Mouse (Mus musculus) left cerebral cortex, postnatal 4 days (tissue): ENCODE measurements around the gene Actn2. TPM values are rescaled to one million over a fixed set of nuclear protein-coding genes. Genes with fewer than 3 reads are reported as not detected.

Experiments
- DNase-seq: peaks from one replicate; pipeline ENCODE4 v3.0.0-alpha.2; 2022
- intact Hi-C: fragments of 180-260 bp; cut with DNase I; formaldehyde crosslinking; loops from one replicate; pipeline ENCODE4 v1.15.1; 2025
- total RNA-seq, 2 experiments: library from RNA; stranded (reverse); gene quantifications; 2 replicates each; pipeline ENCODE4 v1.2.3; 2021

The Actn2 gene
- total RNA-seq, 2 experiments from 2014 or later = 12.3 to 15.2 TPM

DNA sequence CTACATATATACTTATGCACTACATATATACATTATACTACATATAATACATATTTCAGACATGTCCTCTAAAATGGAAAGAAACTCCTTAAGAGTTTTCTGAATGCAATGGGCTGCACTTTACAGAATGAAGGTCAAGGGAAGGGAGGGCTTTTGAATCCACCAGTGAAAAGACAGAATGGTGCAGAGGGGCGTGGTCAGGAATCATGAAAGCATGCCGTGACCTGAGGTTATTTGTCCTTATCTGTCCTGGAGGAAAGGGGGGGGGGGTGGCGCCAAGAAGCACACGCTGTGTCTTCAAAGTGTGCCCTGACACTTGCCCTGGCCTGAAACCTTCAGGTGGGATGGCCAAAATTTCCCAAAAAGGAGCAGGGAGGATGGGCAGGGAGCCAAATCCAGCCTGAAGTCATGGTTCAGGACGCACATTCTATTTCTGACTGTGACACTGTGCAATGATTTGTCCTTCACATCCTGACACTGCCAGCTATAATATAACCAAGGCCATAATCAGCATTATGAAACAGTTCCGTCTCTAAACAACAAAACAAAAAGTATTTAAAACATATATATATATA, 23.3 kb downstream of the Actn2 start:
- intact Hi-C loops = no loop called here
- DNase-seq = no peak

DNA sequence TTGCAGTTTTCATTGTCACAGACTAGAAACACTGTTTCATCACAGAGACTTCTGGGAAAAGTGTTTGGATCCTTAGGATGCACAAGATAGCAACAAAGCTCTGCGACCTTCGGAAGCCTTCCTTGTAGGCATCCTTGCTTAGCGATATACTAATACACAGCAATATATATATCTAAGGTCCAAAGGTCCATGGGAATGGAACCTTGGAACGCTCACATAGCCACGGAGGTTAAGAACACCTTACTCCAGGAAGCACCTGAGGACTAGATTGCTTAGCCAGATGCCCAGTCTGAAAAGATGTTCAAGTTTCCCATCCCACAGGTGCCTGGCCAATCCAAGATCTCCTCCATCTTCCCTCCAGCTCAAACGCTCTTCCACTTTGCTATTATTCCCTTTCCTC, 26.4 kb downstream of the Actn2 start:
- intact Hi-C loops = no loop called here
- no peak for DNase-seq

DNA sequence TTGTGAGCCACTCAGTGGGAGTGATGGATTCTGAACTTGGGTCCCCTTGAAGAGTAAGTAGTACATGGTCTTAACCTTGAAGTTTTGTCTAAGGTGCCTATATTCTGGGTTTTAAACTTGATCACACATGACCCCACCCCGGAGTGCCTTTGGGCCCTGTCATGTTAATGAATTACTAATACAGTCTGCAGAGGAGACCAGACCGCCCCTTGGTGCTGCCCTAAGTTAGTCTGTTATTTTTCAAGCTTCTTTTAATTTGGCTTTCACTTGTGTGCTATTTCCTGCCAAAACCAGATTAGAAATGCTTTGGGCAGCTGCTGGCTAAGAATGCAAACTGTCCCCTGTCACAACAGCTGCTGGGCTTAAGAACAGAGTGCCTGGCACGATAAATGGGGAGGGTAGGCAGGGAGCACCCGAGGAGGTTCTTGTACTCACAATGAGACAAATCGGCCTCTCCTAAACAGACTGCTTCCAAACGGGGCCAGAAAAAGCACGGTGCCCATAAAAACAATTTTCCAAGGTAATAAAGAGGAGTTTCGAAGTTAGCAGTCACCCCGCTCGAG, 28.5 kb downstream of the Actn2 start:
- peak; percentile 19 for DNase-seq
- intact Hi-C loops = no loop called here

DNA sequence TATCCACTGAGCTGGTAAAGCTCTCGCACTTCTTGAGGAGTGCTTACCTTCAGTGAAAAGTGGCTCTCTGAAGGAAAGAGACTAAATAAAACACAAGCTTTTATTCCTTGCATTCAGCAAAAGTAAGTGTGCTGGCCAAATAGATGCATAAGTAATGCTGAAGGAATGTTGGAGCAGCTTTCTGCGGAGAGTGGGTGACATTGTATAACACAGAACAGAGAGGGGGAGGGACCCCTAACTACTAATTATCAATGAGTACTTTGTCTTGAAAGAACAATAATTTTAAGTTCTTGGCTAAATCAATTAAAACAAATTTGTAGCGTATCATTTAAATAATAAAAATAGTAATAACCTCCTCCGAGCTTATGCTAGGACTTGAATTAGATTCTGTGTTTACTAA, 29.2 kb downstream of the Actn2 start:
- DNase-seq = no peak
- intact Hi-C loops = no loop called here

DNA sequence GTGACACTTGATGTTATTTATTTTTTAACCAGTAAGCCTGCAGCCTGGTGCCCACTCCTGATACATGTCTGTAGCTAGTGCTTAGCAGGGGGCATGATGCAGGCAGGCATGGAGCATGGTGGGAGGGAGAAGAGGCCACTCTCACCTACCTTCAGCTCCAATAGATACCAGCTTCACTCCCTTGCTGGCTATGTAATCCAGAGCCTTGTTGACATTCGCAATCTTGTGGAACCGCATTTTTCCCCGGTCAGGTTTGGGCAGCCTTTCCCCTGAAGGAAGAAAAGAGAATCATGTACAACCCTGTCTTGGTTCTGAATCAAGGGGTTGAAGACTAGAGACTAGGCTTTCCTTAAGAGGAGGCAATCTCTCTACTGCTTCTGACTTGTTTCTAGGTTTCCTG, 31.1 kb downstream of the Actn2 start:
- no peak for DNase-seq
- intact Hi-C loops = no loop called here

DNA sequence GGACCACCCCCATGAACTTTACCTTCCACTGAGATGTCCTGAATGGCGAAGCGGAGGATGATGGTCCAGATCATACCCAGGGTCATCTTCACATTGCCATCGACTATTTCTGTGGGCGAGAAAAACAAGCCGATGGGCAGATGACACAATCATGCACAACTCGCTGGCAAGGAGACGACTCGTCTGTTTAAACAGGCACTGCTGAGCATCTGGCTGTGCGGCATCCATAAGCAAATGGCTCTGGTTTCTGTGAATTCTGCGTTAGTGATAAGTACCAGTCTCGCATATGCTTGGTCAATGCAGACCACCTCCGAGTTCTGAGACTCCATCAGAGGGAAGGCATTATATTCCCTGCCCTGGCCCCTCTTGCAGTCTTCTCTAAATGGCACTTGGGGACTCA, 31.7 kb downstream of the Actn2 start:
- intact Hi-C loops = no loop called here
- DNase-seq = no peak

DNA sequence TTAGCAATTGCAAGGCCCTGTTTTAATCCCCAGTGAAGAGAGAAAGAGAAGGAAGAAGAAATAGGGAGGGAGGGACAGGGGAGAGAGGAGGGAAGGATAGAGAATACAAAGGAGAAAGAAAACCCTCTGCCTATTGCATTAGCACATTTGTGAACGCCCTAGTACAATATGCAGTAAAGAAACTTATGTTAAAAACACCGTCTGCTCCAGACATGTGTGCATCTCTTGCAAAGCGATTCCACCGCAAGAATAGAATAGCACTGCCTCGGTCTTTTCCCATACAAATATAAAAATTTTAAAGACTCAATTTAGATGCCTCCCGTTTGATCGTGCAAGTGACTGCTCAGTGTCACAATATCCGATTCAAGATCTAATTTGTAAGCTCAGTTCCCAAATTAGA, 32.1 kb downstream of the Actn2 start:
- DNase-seq = no peak
- intact Hi-C loops = no loop called here

DNA sequence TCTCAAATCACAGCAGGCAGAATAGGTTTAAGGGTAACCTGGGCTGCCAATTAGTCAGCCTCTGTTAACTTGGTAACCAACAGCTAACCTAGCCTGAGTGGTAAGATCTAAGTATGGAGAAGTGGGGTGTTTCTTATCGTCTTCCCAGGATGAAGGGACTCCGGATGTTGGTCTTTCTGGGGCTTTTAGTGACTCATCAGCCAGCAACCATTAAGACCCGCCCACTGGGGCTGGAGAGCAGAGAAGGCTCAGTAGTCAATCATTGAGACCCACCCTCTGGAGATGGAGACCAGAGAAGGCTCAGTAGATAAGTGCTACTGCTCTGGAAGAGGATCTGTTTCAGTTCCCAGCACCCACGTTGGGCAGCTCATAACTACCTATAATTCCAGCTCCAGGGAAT, 33.3 kb downstream of the Actn2 start:
- DNase-seq = no peak
- intact Hi-C loops = no loop called here

DNA sequence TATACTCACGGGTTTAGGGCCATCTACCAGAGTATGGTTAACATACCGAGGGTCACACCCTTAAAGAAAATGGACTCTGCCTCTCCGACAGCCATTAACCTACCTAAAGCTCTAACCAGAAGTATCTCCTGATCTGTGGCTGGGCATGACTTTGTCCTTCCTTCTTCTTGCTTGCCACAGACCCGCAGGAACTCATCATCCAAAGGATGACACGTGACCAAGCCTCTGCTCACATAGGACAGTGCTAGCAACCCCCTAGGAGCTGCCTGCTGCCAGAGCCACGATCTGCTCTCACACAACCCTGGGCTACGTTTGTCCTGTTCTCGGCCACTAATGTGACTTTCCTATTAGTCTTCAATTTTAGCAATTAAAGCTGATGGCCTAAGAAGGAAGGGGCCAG, 35.0 kb downstream of the Actn2 start:
- DNase-seq = no peak
- intact Hi-C loops = no loop called here

DNA sequence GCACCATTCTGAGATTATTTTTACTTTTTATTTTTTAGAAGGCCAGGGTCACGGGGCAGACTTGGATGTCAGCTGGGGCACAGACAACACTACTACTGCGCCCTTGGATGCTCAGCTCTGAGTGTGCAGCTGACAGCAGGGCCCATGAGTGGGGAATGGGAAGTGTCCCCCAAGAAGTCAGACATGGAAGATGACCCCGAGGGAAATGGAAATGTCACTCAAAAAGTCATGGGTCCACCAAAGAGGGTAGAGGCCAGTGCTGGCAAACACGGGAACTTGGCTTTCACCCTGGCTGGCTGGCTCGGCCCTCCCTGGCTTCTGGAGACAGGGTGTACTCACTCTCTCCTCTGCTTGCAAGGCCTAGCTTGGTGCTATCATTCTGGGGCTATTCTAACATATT, 35.6 kb downstream of the Actn2 start:
- intact Hi-C loops = no loop called here
- DNase-seq = no peak

DNA sequence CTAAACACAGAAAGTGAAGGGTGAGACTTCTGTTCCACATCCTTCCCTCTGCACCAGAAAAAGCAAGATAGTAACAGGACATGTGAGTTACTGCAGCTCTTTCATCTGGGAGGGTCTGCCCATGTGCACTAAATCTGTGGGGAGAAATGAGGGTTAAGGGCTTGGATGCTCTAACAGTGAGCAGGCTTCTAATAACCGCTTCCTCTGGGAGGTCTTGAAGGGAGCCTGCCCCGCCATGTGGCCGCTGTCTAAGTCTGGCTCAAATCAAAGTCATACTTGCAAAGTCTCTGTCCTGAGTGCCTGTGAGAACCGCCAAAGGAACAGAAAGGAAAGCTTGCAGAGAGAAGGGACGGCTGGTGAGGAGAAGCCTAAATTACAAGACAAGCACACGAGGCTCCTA, 42.8 kb downstream of the Actn2 start:
- intact Hi-C loops = loop anchor here (2.0 kb wide), 1 partner anchor 89 kb away; no protein-coding TSS in a partner anchor
- no peak for DNase-seq

DNA sequence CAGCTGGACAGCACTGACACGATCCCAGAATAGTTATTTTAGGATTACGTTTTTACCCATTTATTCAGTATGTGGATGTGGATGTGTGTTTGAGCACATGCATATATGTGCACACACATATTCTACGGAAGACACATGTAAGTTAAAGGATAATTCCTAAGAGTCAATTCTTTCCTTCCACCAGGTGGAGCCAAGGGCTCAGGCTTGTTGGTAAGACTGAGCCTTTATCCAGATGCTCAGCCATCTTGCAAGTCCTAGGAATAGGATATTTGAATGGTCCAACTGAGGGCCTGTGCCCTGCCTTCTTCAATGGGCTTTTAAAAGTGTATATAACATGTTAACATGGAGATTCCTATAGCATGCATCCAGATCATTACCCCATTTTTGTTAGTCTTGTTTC, 43.9 kb downstream of the Actn2 start:
- DNase-seq = no peak
- intact Hi-C loops = loop anchor here (2.0 kb wide), 1 partner anchor 90 kb away; no protein-coding TSS in a partner anchor

DNA sequence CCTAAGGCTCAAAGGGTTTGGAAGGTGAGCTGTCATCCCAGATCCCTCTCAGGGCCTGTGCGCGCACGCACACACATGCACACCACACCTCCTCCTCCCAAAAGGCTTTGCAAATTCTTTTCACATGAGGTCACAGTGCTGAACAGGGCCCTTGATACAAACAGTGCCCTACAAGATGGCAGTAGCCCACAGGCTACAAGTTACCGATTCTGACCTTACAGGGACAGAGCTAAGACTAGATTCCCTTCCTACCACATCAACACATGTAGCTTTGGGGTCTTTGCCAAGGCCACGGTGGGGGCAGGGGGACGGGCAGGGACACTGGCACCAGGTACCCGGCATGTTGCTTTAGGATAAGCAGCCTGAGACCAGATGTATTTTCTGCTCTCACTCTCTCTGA, 46.8 kb downstream of the Actn2 start:
- DNase-seq = no peak
- intact Hi-C loops = no loop called here

DNA sequence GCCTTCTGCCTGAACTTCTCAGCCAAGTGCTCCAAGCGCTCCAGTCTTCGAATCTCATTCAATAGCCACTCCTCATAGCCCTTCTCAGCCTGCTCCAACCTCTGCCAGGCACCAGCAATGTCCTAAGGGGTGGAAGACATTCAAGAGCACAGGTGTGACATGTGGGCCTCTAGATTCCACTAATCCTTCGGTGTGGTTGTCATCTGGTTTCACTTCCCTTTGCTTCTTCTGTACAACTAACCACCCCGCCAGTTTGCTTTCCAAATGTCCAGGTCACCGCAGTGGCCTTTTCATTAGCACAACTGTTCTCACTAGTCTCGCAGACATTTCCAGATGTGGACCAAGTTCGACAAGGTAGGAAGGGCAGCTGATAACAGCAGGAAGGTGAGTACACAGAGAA, 49.9 kb downstream of the Actn2 start:
- DNase-seq = no peak
- intact Hi-C loops = no loop called here

DNA sequence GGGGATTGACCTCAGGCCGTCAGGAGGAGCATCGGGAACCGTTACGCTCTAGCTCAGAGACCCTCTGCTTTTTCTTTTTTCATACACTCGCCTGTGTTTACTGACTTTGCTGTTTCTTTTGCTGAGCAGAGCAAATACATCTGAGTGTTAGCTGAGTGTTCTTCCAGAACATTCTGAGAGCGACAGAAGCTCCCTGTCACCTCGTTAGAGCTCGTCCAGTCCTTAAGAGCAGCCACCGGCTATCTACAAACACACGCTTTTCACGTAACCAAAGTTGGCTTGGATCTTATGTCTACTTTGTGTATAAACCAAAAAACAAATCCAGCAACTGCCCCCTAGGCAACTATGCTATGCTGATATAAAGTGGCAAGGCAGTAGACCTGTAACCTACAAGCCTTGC, 56.0 kb downstream of the Actn2 start:
- intact Hi-C loops = no loop called here

DNA sequence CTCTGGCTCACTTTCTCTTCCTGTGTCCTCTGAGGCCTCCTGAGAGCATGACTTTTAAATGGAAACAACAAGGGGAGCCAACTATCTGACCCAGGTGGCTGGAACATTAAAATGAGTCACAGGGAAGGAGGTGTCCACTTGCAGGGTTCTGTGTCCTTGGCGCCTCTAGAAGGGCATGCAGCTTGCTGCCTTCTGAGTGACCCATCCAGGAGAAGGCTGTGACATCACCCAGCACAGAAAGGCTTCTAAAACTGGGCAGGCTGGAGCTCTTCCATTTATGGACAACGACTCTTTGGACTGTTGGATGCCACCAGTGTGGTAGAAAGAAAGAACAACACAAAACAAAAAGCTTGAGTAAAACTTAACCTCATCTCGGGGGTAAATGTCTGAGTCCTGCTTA, 56.7 kb downstream of the Actn2 start:
- no peak for DNase-seq
- intact Hi-C loops = no loop called here

More for the DNA sequence above, 56.0 kb downstream of the Actn2 start:
- no peak for DNase-seq

DNA sequence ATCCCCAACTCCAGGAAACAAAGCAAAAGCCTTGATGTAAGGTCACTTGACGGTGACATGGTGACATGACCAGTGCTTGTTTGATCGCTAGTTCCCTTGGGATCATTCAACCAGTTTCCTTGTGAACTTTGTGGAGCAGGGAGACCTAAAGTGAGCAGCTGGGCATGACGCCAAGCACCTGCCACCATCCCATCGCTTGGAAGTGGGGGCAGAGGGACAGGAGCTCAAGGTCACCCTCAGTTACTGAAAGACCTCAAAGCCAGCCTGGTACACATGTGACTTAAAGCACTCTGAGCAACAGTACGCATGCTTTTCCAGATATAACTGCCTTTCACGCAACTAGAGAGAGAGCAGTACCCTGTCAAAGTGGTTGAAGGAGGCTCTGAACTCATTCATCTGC, 65.8 kb downstream of the Actn2 start:
- intact Hi-C loops = no loop called here
- DNase-seq = no peak

DNA sequence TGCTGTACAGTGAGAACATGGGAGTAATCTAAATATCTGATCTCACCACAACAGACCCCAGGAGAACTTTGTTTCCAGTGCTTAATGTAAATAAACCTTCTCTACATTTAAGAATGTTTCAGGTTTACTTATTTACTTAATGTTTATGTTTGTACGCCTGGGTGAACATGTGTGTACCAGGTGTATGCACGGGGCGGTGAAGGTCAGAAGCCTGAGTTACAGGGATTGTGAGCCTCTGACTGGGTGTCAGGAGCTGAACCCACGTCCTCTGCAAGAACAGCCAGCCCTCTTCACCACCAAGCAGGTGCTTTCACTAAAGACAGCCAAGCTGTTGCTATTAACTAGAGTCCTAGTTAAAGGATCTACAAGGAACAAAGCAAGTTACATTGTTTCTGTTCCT, 66.3 kb downstream of the Actn2 start:
- intact Hi-C loops = no loop called here
- DNase-seq = no peak

DNA sequence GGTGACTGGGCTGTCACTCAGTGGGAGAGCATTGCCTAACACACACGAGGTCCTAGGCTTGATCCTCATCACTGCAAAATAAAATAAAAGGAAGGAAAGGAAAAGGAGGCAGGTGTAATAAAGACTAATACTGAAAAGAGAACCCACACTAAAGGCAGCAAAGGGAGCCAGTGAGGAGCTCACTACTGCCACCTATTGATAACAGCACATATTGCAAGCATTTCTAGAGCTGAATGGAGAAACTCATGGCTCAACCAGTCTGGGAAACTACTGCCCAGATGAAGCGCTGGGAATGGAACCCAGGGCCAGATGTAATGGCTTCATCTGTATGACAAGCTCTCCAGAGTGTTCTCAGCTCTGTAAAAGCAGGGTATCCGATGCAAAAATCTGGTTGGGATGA, 67.6 kb downstream of the Actn2 start:
- intact Hi-C loops = no loop called here

DNA sequence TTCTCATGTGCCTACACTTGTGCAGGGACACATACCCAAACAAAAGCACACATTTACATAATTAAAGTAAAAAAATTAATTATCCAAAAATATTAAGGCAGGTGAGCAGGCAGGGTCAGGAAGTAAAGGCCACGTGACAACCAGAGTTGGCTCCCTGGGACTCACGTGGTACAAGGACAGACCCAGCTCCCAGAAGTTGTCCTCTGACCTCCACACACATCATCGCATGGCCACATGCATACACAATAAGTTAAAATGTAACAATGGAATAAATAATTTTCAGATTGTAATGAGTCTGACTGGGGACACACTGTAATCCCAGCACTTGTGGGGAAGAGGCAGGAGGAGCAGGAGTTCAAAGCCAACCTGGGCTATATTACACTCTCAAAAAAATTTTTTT, 72.6 kb downstream of the Actn2 start:
- intact Hi-C loops = no loop called here
- no peak for DNase-seq

More for the DNA sequence above, 67.6 kb downstream of the Actn2 start:
- no peak for DNase-seq

DNA sequence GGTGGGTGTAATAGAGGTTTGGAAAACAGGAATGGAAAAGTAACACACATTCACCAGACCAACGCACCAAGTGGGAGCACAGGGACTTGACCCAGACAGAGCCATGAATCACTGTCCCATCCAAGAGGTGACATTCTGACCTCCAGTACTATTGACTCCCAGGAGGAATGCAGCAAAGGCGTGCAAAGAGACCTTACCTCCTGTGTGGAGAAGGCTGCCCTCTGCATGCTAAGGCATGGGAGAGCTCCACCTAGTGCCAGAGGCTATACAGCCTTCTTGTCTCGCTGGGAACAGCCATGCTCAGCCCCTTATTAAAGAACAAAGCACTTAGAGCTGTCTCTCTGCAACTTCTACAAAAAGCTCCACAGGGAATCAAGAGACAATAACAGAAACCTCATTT, 73.5 kb downstream of the Actn2 start:
- intact Hi-C loops = no loop called here

DNA sequence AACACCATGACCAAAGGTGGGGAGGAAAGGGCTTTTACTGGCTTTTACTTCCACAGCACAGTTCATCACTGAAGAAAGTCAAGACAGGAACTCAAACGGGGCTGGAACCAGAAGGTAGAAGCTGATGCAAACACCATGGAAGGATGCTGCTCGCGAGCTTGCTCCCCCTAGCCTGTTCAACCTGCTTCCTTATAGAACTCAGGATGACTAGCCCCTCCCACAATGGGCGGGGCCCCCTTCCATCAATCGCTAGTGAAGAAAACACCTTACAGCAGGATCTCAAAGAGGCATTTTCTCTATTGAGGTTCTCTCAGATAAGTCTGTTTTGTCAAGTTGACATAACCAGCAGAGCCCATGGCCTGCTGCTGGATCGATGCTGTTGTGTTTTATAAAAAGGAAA, 76.6 kb downstream of the Actn2 start:
- intact Hi-C loops = no loop called here
- no peak for DNase-seq

More for the DNA sequence above, 73.5 kb downstream of the Actn2 start:
- DNase-seq = no peak

DNA sequence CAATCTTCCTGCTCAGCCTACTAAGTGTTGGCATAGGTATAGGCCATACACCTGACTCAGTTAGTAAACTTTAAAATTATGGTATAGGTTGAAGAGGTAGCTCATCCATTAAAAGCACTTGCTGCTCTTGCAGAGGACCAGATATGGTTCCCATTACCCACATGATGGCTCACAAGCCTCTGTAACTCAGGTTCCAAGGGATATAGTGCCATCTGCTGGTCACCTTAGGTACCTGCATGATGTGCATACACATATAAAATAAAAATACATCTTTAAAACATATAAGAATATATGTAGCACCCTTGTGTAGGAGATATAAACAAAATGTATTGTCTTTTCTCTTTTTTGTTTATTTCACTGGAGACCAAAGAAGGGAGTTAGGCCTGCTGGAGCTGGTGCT, 79.1 kb downstream of the Actn2 start:
- DNase-seq = no peak
- intact Hi-C loops = no loop called here
